In genomic region chr11:119267768-119268556, GRCm38 (mm10) we compare ENCODE assay signal across 8 mouse cellular contexts. TPM values are rescaled to one million over a fixed set of nuclear protein-coding genes. Genes with fewer than 3 reads are reported as not detected.
DNase-seq lines count a peak whose midpoint lies in the region; ATAC-seq and TF ChIP-seq lines count a peak whose summit lies in the region.

Gene Gaa (plus strand): TSS chr11:119267887.

- peaks cover 5% of the 10 kb centered on the region for H3K27me3 ChIP-seq in megakaryocyte, embryonic 14.5 days (replicated peaks)

- 0 out of 2 replicates have a peak, but pooled peaks cover 3% of the 10 kb centered on the region for H3K4me1 ChIP-seq in cortical plate, adult 2 months (ENCODE audit: control insufficient read depth, insufficient read depth, low read length)
- peaks cover 33% of the 10 kb centered on the region for H3K4me1 ChIP-seq in megakaryocyte, embryonic 14.5 days

- peak; percentile 88 for ATAC-seq in activated CD4-positive, CD25-positive, alpha-beta regulatory T cell, adult 4 months

- peak within 1 kb of the TSS; percentile 72 for H3K4me3 ChIP-seq in cortical plate, adult 2 months (ENCODE audit: insufficient read depth, low read length)
- peak within 1 kb of the TSS; percentile 98 for H3K4me3 ChIP-seq in megakaryocyte, embryonic 14.5 days (replicated peaks)

- H3K36me3 ChIP-seq in megakaryocyte, embryonic 14.5 days (replicated peaks; ENCODE audit: low read length), result peaks cover 32% of the 10 kb centered on the region

- H3K9me3 ChIP-seq in megakaryocyte, embryonic 14.5 days, result no peaks in the 10 kb centered on the region

- peak; percentile 62; the same call in 1 of the 2 replicates for TF ChIP-seq POLR2A in cortical plate, adult 2 months (IDR thresholded peaks at IDR 0.05; ENCODE audit: extremely low read depth, insufficient read depth, low read length)

- peak; percentile 90 for TF ChIP-seq CTCF in cortical plate, adult 2 months (IDR thresholded peaks at IDR 0.05; ENCODE audit: extremely low read depth, insufficient read depth, low read length)

- peak; percentile 93 to 94 for DNase-seq in gastrocnemius, adult 8-10 months (ENCODE audit: low spot score in 2 of 2)
- DNase-seq in hindlimb bud, embryonic 11.5 days (ENCODE audit: extremely low spot score, low read depth, low spot score), result peak; percentile 86
- peak; percentile 95 for DNase-seq in left cerebral cortex, adult 8-10 months (ENCODE audit: low spot score in 2 of 2)
- DNase-seq in right cerebral cortex, postnatal 10 days (ENCODE audit: low spot score in 2 of 2), result peak; percentile 97
- DNase-seq in urinary bladder, postnatal 25 days (ENCODE audit: low spot score), result peak; percentile 98

- H3K27ac ChIP-seq in cortical plate, adult 2 months (ENCODE audit: insufficient read depth, low read length), result peak within 1 kb of the TSS; percentile 74

RNA-seq across cellular contexts. Expression of gene Gaa, which starts in this region (rescaled TPM):
- polyA plus RNA-seq in activated CD4-positive, CD25-positive, alpha-beta regulatory T cell, adult 4 months (2017; shearing (Covaris generic)), result 10 to 100 TPM in 1 of 2 experiments, 1 to 10 TPM in 1; 5.9 to 11.6 TPM
- 193 and 198 TPM in 2 replicates for polyA plus RNA-seq in cortical plate, adult 2 months (2012; rRNA removed)
- total RNA-seq in gastrocnemius, adult 8-10 months (2022), result 100 to 1,000 TPM; 187 to 198 (median 192) TPM
- total RNA-seq in left cerebral cortex, adult 8-10 months (2022), result 100 to 1,000 TPM; 280 to 307 (median 295) TPM
- polyA plus RNA-seq in megakaryocyte, embryonic 14.5 days (2012; ENCODE audit: insufficient read depth, low replicate concordance), result 44.2 and 58.6 TPM in 2 replicates

Comparison
In these comparisons a context has a peak if more than half of its experiments do, and no peak if none do; other contexts are left out.
1. Peak in every context shown above with its lines: DNase-seq, ATAC-seq, H3K4me3 ChIP-seq and H3K27ac ChIP-seq.